In genomic region chr5:134887447-134888335, GRCm38 (mm10) we compare ENCODE assay signal across 9 mouse cellular contexts. TPM values are rescaled to one million over a fixed set of nuclear protein-coding genes. Genes with fewer than 3 reads are reported as not detected.
DNase-seq lines count a peak whose midpoint lies in the region; ATAC-seq and TF ChIP-seq lines count a peak whose summit lies in the region.
"Had no signal": no experiment of that assay in that cellular context is flagged by ENCODE, and none has a peak within 500 bp of the region (broad histone marks: within the 10 kb centered on the region; RNA-seq: fewer than 3 reads in every experiment).

No protein-coding gene starts in this region.

- H3K4me2 ChIP-seq in liver, embryonic 12.5 days = no peak overlapping the region

- H3K9me3 ChIP-seq in liver, embryonic 12.5 days (replicated peaks) = no peaks in the 10 kb centered on the region
- H3K9me3 ChIP-seq in heart, embryonic 10.5 days = no peaks in the 10 kb centered on the region

- H3K36me3 ChIP-seq in liver, embryonic 12.5 days = no peaks in the 10 kb centered on the region
- no peaks in the 10 kb centered on the region for H3K36me3 ChIP-seq in heart, embryonic 10.5 days
- H3K36me3 ChIP-seq in small intestine, adult 2 months (ENCODE audit: control insufficient read depth, insufficient read depth, low read length) = no peaks in the 10 kb centered on the region

- peaks cover 13% of the 10 kb centered on the region; the same call in 1 of the 2 replicates for H3K27me3 ChIP-seq in liver, embryonic 12.5 days (replicated peaks)
- H3K27me3 ChIP-seq in heart, embryonic 10.5 days (ENCODE audit: insufficient read depth, poor library complexity, severe bottlenecking) = 0 out of 2 replicates have a peak, but pooled peaks cover 4% of the 10 kb centered on the region
- no peaks in the 10 kb centered on the region for H3K27me3 ChIP-seq in small intestine, adult 2 months (ENCODE audit: control insufficient read depth, insufficient read depth, low read length)
- H3K27me3 ChIP-seq in cerebellum, adult 2 months (ENCODE audit: control insufficient read depth, insufficient read depth, low read length) = no peaks in the 10 kb centered on the region

- 40% methylated on average over 18 of the region's 18 CpGs for WGBS in liver, embryonic 12.5 days (ENCODE audit: insufficient replicate concordance)
- 58% methylated on average over 18 of the region's 18 CpGs for WGBS in heart, embryonic 10.5 days
- 48% methylated on average over 18 of the region's 18 CpGs for WGBS in small intestine, adult 2 months
- 60% methylated on average over 18 of the region's 18 CpGs for WGBS in cerebellum, adult 2 months

- ATAC-seq in liver, embryonic 12.5 days = no peak

- intact Hi-C loops in left cerebral cortex, postnatal 14 days (cut with DNase I) = no loop called here

- H3K4me1 ChIP-seq in liver, embryonic 12.5 days = no peaks in the 10 kb centered on the region
- peaks cover 18% of the 10 kb centered on the region for H3K4me1 ChIP-seq in heart, embryonic 10.5 days
- H3K4me1 ChIP-seq in small intestine, adult 2 months (ENCODE audit: control insufficient read depth, insufficient read depth, insufficient read length, low read length) = no peaks in the 10 kb centered on the region
- H3K4me1 ChIP-seq in cerebellum, adult 2 months (ENCODE audit: control insufficient read depth, insufficient read depth, low read length) = peaks cover 10% of the 10 kb centered on the region

- H3K27ac ChIP-seq in liver, embryonic 12.5 days = no peak overlapping the region; the same call in 1 of the 2 replicates
- peak overlapping the region; percentile 69 for H3K27ac ChIP-seq in heart, embryonic 10.5 days
- H3K27ac ChIP-seq in small intestine, adult 2 months (ENCODE audit: insufficient read depth, low read depth, low read length) = peak overlapping the region; percentile 53; the same call in 1 of the 2 replicates
- H3K27ac ChIP-seq in cerebellum, adult 2 months (ENCODE audit: insufficient read depth, low read length) = no peak overlapping the region
- H3K27ac ChIP-seq: liver, embryonic 14.5 days had no signal

- no peak for TF ChIP-seq CTCF in small intestine, adult 2 months (IDR thresholded peaks at IDR 0.05; ENCODE audit: extremely low read depth, insufficient read length, insufficient replicate concordance, low read depth, low read length)
- TF ChIP-seq CTCF in cerebellum, adult 2 months (IDR thresholded peaks at IDR 0.05; ENCODE audit: borderline replicate concordance, insufficient read depth, low read depth, low read length) = no peak

- no peak overlapping the region for H3K9ac ChIP-seq in liver, embryonic 12.5 days
- H3K9ac ChIP-seq: liver, embryonic 14.5 days had no signal

- TF ChIP-seq POLR2A in small intestine, adult 2 months (IDR thresholded peaks at IDR 0.05; ENCODE audit: low read depth, low read length) = no peak
- TF ChIP-seq POLR2A in cerebellum, adult 2 months (IDR thresholded peaks at IDR 0.05; ENCODE audit: borderline replicate concordance, insufficient read depth, low read length) = no peak

- H3K4me3 ChIP-seq in liver, embryonic 12.5 days = no peak overlapping the region
- H3K4me3 ChIP-seq in heart, embryonic 10.5 days = no peak overlapping the region
- no peak overlapping the region for H3K4me3 ChIP-seq in small intestine, adult 2 months (ENCODE audit: low read depth, low read length)
- no peak overlapping the region for H3K4me3 ChIP-seq in cerebellum, adult 2 months (replicated peaks; ENCODE audit: insufficient read depth, low read depth, low read length)

- DNase-seq in liver = peak; percentile 15
- no peak for DNase-seq in heart, embryonic 10.5 days (ENCODE audit: low spot score)
- DNase-seq in kidney, postnatal 10 days = peak; percentile 80
- no peak for DNase-seq in cerebellum, adult 2 months
- DNase-seq in left cerebral cortex, adult 9 months (ENCODE audit: low spot score in 2 of 2) = no peak
- no peak for DNase-seq in left cerebral cortex, postnatal 14 days (ENCODE audit: low spot score in 2 of 2)

RNA-seq across cellular contexts. Expression of gene Tmem270, which starts 18.8 kb away (rescaled TPM):
- polyA plus RNA-seq in liver, embryonic 12.5 days (2016; fragmentation: Nextera tagmentation; extraction: Ambion mirVana) = not detected in 2 replicates
- polyA plus RNA-seq in heart, embryonic 10.5 days (2016; fragmentation: Nextera tagmentation; extraction: Ambion mirVana) = not detected in 2 replicates
- not detected in 2 replicates for polyA plus RNA-seq in small intestine, adult 2 months (2012; rRNA removed)
- polyA plus RNA-seq in cerebellum, adult 2 months (2012; rRNA removed) = not detected in 2 replicates
- total RNA-seq in left cerebral cortex, postnatal 14 days (2021) = not detected

RNA-seq across cellular contexts. Expression of gene Cldn13, which starts 27.6 kb away (rescaled TPM):
- polyA plus RNA-seq in liver, embryonic 12.5 days (2016; fragmentation: Nextera tagmentation; extraction: Ambion mirVana) = 208 TPM in 2 replicates
- polyA plus RNA-seq in heart, embryonic 10.5 days (2016; fragmentation: Nextera tagmentation; extraction: Ambion mirVana) = 6.1 and 8.5 TPM in 2 replicates
- polyA plus RNA-seq in small intestine, adult 2 months (2012; rRNA removed) = not detected in 2 replicates
- polyA plus RNA-seq in cerebellum, adult 2 months (2012; rRNA removed) = not detected in 2 replicates
- total RNA-seq in left cerebral cortex, postnatal 14 days (2021) = not detected

RNA-seq across cellular contexts. Expression of gene Mettl27, which starts 44.5 kb away (rescaled TPM):
- 8.5 and 9.8 TPM in 2 replicates for polyA plus RNA-seq in liver, embryonic 12.5 days (2016; fragmentation: Nextera tagmentation; extraction: Ambion mirVana)
- 8.8 and 12.1 TPM in 2 replicates for polyA plus RNA-seq in heart, embryonic 10.5 days (2016; fragmentation: Nextera tagmentation; extraction: Ambion mirVana)
- 8.2 and 21.4 TPM in 2 replicates for polyA plus RNA-seq in small intestine, adult 2 months (2012; rRNA removed)
- polyA plus RNA-seq in cerebellum, adult 2 months (2012; rRNA removed) = 9.5 and 10.9 TPM in 2 replicates
- total RNA-seq in left cerebral cortex, postnatal 14 days (2021) = 1 to 10 TPM; 7.3 TPM

RNA-seq across cellular contexts. Expression of gene Cldn4, which starts 59.0 kb away (rescaled TPM):
- polyA plus RNA-seq in liver, embryonic 12.5 days (2016; fragmentation: Nextera tagmentation; extraction: Ambion mirVana) = 0.28 and 0.49 TPM in 2 replicates
- polyA plus RNA-seq in heart, embryonic 10.5 days (2016; fragmentation: Nextera tagmentation; extraction: Ambion mirVana) = 2.8 and 6.9 TPM in 2 replicates
- 112 and 571 TPM in 2 replicates for polyA plus RNA-seq in small intestine, adult 2 months (2012; rRNA removed)
- polyA plus RNA-seq in cerebellum, adult 2 months (2012; rRNA removed) = 0.07 TPM in 1 of 2 replicates, not detected in the other
- total RNA-seq in left cerebral cortex, postnatal 14 days (2021) = not detected

Comparison
In these comparisons a context has a peak if more than half of its experiments do, and no peak if none do; other contexts are left out.
1. DNase-seq: peak in liver (single experiment) and kidney, postnatal 10 days (single experiment); none in heart, embryonic 10.5 days (single experiment), cerebellum, adult 2 months (0 of 2), left cerebral cortex, adult 9 months (0 of 2) and left cerebral cortex, postnatal 14 days (0 of 2).
2. H3K27ac ChIP-seq: peak in heart, embryonic 10.5 days (single experiment) and small intestine, adult 2 months (single experiment); none in liver, embryonic 12.5 days (single experiment) and cerebellum, adult 2 months (single experiment).
3. RNA of gene Cldn13, which starts 27.6 kb away (polyA plus RNA-seq): 208 TPM in liver, embryonic 12.5 days; 6.1 to 8.5 TPM in heart, embryonic 10.5 days, not detected in small intestine, adult 2 months and not detected in cerebellum, adult 2 months; every median in the first group is over 10 times any median in the second.